Comparison of ENCODE assay signal across 9 mouse cellular contexts in genomic region chr4:45510163-45510562, GRCm38 (mm10). TPM values are rescaled to one million over a fixed set of nuclear protein-coding genes. Genes with fewer than 3 reads are reported as not detected.
DNase-seq lines count a peak whose midpoint lies in the region; ATAC-seq and TF ChIP-seq lines count a peak whose summit lies in the region.
"Had no signal": no experiment of that assay in that cellular context is flagged by ENCODE, and none has a peak within 500 bp of the region (broad histone marks: within the 10 kb centered on the region; RNA-seq: fewer than 3 reads in every experiment).

No protein-coding gene starts in this region.

- peak overlapping the region; percentile 71 for H3K27ac ChIP-seq in lung, postnatal 0 days (ENCODE audit: low read length)
- no peak overlapping the region for H3K27ac ChIP-seq in forebrain, embryonic 14.5 days (ENCODE audit: low read depth, low read length)
- H3K27ac ChIP-seq: liver, embryonic 15.5 days had no signal

- H3K4me3 ChIP-seq in lung, postnatal 0 days (ENCODE audit: low read depth, low read length) = no peak overlapping the region
- H3K4me3 ChIP-seq in forebrain, embryonic 14.5 days (ENCODE audit: low read depth, low read length) = no peak overlapping the region
- H3K4me3 ChIP-seq: liver, embryonic 15.5 days had no signal

- TF ChIP-seq CTCF in lung, postnatal 0 days (IDR thresholded peaks at IDR 0.05) = no peak

- H3K4me2 ChIP-seq in lung, postnatal 0 days (replicated peaks; ENCODE audit: low read depth, low read length) = no peak overlapping the region
- no peak overlapping the region for H3K4me2 ChIP-seq in forebrain, embryonic 14.5 days (ENCODE audit: low read length)
- H3K4me2 ChIP-seq: liver, embryonic 15.5 days had no signal

- H3K27me3 ChIP-seq in lung, postnatal 0 days (replicated peaks; ENCODE audit: insufficient read depth, low read length) = no peaks in the 10 kb centered on the region
- H3K27me3 ChIP-seq in forebrain, embryonic 14.5 days (replicated peaks; ENCODE audit: control insufficient read depth, insufficient read depth, low read length) = no peaks in the 10 kb centered on the region
- H3K27me3 ChIP-seq: liver, embryonic 15.5 days had no signal

- H3K4me1 ChIP-seq in lung, postnatal 0 days (ENCODE audit: insufficient read depth, low read depth, low read length) = peaks cover 45% of the 10 kb centered on the region
- H3K4me1 ChIP-seq in forebrain, embryonic 14.5 days (ENCODE audit: control insufficient read depth, insufficient read depth, low read length) = peaks cover 44% of the 10 kb centered on the region

- H3K9ac ChIP-seq in lung, postnatal 0 days (replicated peaks; ENCODE audit: low read depth) = no peak overlapping the region
- no peak overlapping the region for H3K9ac ChIP-seq in forebrain, embryonic 14.5 days (ENCODE audit: low read length)
- H3K9ac ChIP-seq: liver, embryonic 15.5 days had no signal

- peak; percentile 32 for ATAC-seq in lung, postnatal 0 days
- ATAC-seq in erythroblast, adult 5-6 weeks (replicated peaks; ENCODE audit: low FRiP score, poor library complexity, severe bottlenecking) = no peak
- ATAC-seq in forebrain, embryonic 14.5 days = no peak

- peak; percentile 79 for DNase-seq in MN1 (ENCODE audit: low spot score)
- DNase-seq in adrenal gland, postnatal 14 days = peak; percentile 93
- peak; percentile 50 for DNase-seq in heart, postnatal 4 days
- DNase-seq in lung, postnatal 0 days (ENCODE audit: low spot score) = peak; percentile 82
- DNase-seq in urinary bladder, postnatal 4 days (ENCODE audit: low spot score in 2 of 2) = peak; percentile 62 to 74
- DNase-seq in spleen, postnatal 36 days (ENCODE audit: low spot score in 2 of 2) = no peak
- no peak for DNase-seq in forebrain, embryonic 14.5 days (ENCODE audit: low spot score)

- 33% methylated on average over 6 of the region's 6 CpGs for WGBS in lung, postnatal 0 days
- 33% methylated on average over 6 of the region's 6 CpGs for WGBS in forebrain, embryonic 14.5 days

- H3K36me3 ChIP-seq in lung, postnatal 0 days (ENCODE audit: insufficient read depth, low read length) = no peaks in the 10 kb centered on the region
- H3K36me3 ChIP-seq in forebrain, embryonic 14.5 days (ENCODE audit: control insufficient read depth, insufficient read depth, low read length) = no peaks in the 10 kb centered on the region
- H3K36me3 ChIP-seq: liver, embryonic 15.5 days had no signal

- peak; percentile 20; the same call in 1 of the 2 replicates for TF ChIP-seq EP300 in lung, postnatal 0 days (IDR thresholded peaks at IDR 0.05)

- no peaks in the 10 kb centered on the region for H3K9me3 ChIP-seq in lung, postnatal 0 days (ENCODE audit: low read length)
- H3K9me3 ChIP-seq in forebrain, embryonic 14.5 days (replicated peaks; ENCODE audit: control insufficient read depth, low read length) = no peaks in the 10 kb centered on the region
- H3K9me3 ChIP-seq: liver, embryonic 15.5 days had no signal

RNA-seq across cellular contexts. Expression of gene Shb, which starts 22.1 kb away (rescaled TPM):
- total RNA-seq in adrenal gland, postnatal 14 days (2021) = 71.2 and 76.8 TPM in 2 replicates
- total RNA-seq in heart, postnatal 4 days (2021) = 10 to 100 TPM; 69.3 to 70.9 TPM
- polyA plus RNA-seq in lung, postnatal 0 days (2015; fragmentation: Nextera tagmentation; extraction: Ambion mirVana) = 7.1 and 8.8 TPM in 2 replicates
- total RNA-seq in erythroblast, adult 5-6 weeks (2015; ENCODE audit: low replicate concordance) = not detected in 2 replicates
- total RNA-seq in erythroblast, adult 5-6 weeks (2017; ENCODE audit: low replicate concordance) = 0.68 and 0.84 TPM in 2 replicates
- 14.1 and 14.5 TPM in 2 replicates for polyA plus RNA-seq in forebrain, embryonic 14.5 days (2014; fragmentation: Nextera tagmentation; extraction: Ambion mirVana)

Comparison
In these comparisons a context has a peak if more than half of its experiments do, and no peak if none do; other contexts are left out.
1. DNase-seq: peak in MN1 (single experiment), adrenal gland, postnatal 14 days (single experiment), heart, postnatal 4 days (single experiment), lung, postnatal 0 days (single experiment) and urinary bladder, postnatal 4 days (2 of 2); none in spleen, postnatal 36 days (0 of 2) and forebrain, embryonic 14.5 days (single experiment).
2. RNA of gene Shb, which starts 22.1 kb away (total RNA-seq): 71.2 to 76.8 TPM in adrenal gland, postnatal 14 days and 69.3 to 70.9 TPM in heart, postnatal 4 days; 0.68 to 0.84 TPM in erythroblast, adult 5-6 weeks; every median in the first group is over 10 times any median in the second.